Mouse (Mus musculus): Measurements from ENCODE around the gene Ubxn7.

Ubxn7 gene

DNA sequence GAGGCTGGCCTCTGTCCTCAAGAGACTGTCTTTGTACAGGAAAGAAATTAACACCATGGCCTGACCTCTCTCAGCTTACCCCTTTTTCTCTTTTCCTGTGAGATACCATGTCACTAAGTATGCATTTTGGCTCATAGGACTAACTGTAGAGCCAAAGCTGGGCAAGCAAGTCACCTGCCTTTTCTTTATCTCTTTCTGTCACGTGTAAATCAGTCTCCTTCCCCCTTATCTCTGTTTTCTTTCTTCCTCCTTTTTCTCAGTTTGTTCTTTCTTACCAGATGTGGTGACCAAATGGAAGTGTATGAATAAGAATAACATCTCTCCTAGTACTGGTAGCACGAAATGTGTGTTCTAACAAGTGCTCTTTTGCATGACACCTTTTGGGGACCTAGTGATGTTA lies 52.8 kb downstream of the Ubxn7 start:
- DNase-seq, result no peak

DNA sequence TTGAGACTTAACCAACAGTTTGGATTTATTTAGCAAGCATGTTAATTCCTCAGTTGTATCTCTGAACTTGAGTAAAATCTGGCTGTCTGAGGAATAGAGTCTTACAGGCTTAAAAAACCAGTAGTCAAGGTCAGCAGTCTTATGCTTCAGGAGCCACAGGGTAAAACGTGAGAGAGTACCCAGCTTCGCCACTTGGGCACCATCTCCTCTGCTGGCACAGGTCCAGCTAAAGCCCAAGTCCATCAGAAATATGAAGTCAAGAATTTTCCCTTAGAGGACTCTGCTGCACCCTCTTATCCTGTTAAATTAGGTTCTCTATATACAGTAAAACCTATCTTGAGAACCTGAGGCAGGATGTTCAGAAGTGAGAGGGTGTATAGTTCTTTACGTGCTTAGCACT lies 54.8 kb downstream of the Ubxn7 start:
- no peak for DNase-seq

DNA sequence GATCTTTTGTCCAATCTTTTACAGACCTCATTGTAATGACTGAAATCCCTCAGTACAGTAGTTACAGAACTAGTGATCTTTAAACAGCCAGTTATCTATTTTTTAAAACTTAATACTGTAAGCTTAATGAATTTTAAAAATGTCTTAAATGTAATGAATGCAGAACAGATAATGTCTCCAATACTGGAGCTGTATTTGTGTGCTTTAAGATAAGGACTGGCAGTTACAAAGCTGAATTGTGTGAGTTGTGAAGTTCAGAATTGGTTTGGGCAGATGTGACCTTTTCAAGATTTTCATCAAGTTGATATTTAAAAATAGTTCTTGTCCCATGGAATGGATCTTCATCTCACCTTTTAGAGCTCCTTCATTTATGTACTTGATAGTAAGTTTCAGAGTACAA lies 57.0 kb downstream of the Ubxn7 start:
- DNase-seq, result no peak

DNA sequence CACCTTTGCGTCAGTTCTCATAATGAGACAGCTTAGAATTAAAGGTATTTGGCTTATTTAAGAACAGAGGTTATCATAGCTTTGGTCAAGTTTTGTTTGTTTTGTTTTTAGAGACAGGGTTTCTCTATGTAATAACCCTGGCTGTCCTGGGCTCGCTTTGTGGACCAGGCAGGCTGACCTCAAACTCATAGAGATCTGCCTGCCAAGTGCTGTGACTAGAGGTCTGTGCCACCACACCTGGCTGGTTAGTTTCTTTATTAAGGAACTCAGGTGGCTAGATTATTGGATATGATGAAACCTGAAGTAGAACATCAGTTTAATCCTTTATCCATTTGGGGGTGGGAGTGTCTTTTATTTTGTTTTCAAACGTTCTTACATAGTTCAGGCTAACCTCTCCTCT lies 57.8 kb downstream of the Ubxn7 start:
- DNase-seq, result no peak

DNA sequence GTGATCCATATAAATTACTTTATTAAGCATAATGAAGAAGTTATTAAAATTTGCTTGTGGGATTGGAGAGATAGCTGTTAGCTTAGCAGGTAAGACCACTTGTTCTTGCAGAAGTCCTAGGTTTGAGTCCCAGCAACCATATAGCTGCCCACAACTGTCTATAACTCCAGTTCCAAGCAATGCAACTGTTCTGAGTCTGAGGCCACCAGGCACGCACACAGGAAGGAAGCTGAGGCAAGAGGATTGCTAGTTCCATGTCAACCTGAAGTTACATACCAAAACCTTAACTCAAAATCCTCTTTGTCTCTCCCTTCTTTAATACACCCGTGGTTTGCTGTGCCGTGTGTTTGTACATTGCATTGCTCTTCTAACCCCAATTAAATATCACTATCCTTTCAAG lies 58.8 kb downstream of the Ubxn7 start:
- no peak for DNase-seq

DNA sequence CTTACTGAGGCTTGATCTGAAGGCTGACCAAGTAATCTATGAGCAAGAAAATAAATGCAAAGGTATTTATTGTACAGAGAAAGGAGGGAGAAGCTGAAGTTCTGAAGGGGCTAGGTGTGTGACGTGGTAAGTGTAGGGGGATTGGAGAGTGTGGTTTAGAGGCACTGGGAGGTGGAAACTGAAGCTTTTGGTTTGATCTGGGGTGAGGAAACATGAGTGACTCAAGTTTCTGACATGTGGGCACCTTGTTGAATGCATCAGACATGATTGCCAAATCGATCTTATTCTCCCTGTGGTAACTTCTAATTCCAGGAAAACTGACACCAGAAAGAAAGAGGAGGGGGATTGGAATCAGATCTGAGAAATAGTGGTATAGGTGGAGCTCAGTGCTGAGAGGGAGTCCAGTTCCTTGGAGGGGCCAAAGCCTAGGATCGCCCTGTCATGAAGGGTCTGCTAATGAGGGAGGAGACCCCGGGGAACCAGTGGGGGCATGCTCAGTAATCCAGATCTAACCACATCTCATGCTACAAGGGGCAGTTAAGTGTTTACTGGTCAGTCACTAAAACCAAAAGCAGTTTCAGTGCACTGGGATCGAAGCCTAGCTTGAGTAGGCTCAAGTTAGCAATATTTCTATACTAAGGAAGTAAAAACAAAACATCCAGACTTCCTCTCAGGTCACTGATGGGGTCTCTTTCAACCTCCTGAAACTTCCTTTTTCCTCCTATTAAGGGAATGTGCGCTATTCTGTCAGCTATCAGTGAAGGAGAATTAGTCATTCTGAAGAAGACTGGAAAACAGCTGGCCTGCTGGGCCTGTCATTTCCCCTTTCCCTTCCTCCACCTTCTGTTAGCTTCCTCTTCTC lies 63.9 kb downstream of the Ubxn7 start:
- peak; percentile 12 for DNase-seq

DNA sequence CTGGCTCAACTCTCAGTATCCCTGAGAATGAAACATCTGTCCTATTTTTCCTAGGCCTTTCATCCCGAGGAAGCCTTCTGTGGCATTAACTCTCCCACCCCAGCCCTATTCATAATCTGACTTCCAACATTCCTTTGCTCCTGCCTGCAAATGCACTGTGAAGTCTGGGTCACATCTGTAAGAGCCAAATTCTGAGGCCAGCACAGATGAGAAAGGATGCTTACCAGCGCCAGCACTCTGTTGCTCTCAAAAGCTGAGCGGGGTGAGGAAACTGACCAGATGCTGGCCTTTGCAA lies 64.4 kb downstream of the Ubxn7 start:
- no peak for DNase-seq

DNA sequence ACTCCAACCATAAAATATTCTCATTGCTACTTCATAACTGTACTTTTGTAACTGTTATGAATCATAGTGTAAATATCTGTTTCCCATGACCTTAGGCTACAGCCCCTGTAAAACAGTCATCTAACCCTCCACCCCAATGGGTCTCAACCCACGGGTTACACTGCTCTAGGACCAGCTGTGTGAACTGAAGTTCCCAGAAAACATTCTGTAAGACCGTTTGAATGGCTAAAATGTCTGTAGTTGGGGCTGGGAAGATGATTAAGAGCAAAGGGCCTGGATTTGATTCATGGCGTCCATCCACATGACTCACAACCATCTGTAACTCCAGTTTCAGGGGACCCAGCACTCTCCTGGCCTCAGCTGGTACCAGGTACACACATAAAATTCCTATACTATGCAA lies 66.1 kb downstream of the Ubxn7 start:
- DNase-seq, result no peak

DNA sequence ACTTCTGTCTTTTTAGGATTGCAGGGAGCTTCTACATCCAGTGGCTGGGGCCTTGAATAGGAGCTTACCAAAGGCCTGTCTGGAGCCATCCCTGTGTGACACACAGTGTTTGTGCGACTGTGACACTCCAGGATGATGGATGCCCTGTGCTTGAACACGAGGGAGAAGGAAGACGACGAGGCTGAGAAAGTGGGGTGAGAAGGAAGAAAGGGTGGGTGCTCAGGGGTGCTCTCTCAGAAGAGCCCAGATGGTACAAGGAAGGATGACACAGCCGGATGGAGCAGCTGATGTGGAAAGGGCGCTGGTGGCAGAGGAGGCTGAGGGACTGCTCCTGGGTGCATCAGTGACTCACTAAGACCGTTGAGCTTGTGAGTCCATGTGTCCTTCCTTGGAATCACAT lies 68.2 kb downstream of the Ubxn7 start, which contains the start of gene Tm4sf19:
Gene Tm4sf19 (plus strand): TSS at position 240 of the 400 bp plus-strand sequence.
- no peak for DNase-seq

DNA sequence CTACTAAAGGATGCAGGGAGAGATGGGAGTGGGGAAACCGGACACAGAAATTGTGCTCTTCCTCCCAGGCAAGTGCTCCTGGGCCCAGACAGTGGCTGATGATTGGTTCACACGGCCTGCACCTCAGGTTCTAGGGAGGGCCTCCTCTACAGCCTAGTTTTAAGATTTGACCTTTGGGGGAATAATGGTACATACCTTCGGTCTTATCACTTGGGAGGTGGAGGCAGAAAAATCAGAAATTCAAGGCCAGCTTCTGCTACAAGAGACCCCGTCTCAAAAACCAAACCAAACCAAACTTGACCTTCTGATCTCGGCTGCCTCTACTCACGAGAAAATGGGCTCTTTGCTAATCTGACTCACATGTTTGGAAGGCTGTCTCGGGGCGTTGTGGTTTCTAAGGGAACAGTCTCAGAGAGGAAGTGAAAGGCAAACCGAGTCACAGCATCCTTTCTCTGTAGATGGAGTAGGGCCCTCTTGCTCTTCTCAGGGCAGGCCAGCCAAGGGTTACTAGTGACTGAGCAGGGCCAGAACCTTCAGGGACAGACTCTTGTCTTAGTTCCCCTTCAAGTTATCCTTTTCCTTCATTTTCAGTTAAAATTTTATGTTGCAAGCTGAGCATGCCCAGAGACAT lies 69.4 kb downstream of the Ubxn7 start:
- peak; percentile 55 for DNase-seq

DNA sequence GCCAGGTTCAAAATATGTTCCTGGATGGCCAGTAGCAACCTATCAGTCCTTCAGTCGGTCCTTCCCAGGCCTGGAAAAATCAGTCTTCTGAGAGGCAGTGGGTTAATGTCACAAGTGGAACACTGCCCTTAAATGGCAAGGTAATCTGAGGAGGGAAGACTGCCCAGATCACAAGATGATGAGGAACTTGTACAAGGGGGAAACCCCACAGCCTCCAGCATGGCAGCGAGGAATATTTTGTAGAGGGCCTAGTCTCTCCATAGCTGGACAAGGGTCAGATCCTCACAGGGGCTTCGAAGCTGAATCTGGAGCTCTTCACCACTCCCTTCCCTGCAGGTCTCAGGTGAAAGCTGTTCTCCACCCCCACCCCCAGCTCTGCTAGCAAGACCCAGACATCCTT lies 70.8 kb downstream of the Ubxn7 start:
- DNase-seq, result peak; percentile 17

DNA sequence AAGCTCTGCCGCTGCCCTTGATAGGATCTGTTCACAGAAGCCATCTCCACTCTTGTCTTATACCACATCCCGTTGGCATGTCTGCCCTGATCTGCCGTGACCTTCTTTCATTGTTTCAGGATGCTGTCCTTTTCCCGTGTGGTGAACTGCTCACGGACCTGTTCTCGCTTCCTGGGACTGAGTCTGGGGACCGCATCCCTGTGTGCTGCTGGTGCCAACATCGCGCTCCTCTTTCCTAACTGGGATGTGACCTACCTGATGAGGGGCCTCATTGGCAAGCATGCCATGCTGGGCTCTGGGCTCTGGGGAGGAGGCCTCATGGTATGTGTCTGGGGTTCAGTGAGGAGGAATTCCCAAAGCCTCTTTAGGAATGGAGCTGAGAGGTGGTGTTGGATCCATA lies 73.7 kb downstream of the Ubxn7 start:
- DNase-seq, result no peak

DNA sequence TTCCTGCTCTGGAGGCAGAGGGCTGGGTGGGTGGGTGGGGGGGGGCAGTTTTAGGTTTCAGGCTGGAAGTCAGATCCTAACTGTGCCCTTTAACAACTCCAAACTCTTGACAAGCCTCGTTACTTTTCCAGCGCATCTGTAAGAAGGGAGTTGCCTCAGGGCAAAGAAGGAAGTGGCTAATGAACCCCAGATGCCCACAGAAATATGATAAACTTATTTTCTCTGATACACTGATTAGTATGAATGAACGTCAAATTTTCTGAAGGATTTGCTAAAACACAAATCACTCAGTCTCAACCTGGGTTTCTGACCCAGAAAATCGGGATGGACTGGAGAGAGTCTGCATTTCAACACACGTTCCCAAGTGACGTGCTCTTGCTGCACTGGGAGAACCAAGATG lies 74.6 kb downstream of the Ubxn7 start:
- no peak for DNase-seq

DNA sequence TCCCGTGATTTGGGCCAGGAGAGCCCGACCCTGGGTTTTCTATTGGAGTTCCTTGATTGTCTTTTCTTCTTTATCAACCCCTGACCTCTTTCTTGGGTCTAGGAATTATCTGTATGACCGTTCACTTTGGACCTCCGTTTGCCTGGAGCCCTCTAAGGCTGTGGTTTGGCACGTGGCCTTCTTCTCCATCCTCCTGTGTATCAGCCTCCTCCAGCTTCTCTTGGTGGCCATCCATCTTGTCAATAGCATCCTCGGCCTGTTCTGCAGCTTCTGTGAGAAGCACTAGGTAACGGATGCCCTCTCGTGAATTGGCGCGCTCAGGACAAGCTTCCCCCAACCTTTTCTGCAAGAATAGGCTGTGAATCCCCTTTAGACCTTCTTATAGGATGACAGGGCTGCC lies 75.7 kb downstream of the Ubxn7 start:
- no peak for DNase-seq

DNA sequence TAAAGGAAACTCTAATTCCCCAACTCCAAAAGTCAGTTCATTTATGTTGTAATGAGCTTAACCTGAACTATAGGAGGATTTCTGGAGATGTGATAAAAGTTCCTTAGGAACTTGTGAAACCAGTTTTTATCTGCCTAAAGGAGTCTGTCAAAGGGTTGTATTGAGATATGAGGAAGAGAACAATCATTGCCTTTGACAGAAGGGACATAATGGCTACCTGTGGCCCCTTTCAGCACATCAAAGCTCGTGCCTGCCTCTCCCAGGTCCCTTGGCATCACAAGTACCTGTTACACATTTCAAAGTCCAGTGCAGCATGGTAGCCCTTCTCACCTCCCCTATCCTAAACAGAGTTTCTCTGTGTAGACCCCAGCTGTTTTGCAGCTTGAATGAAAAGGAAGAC lies 85.4 kb downstream of the Ubxn7 start:
- DNase-seq, result no peak

DNA sequence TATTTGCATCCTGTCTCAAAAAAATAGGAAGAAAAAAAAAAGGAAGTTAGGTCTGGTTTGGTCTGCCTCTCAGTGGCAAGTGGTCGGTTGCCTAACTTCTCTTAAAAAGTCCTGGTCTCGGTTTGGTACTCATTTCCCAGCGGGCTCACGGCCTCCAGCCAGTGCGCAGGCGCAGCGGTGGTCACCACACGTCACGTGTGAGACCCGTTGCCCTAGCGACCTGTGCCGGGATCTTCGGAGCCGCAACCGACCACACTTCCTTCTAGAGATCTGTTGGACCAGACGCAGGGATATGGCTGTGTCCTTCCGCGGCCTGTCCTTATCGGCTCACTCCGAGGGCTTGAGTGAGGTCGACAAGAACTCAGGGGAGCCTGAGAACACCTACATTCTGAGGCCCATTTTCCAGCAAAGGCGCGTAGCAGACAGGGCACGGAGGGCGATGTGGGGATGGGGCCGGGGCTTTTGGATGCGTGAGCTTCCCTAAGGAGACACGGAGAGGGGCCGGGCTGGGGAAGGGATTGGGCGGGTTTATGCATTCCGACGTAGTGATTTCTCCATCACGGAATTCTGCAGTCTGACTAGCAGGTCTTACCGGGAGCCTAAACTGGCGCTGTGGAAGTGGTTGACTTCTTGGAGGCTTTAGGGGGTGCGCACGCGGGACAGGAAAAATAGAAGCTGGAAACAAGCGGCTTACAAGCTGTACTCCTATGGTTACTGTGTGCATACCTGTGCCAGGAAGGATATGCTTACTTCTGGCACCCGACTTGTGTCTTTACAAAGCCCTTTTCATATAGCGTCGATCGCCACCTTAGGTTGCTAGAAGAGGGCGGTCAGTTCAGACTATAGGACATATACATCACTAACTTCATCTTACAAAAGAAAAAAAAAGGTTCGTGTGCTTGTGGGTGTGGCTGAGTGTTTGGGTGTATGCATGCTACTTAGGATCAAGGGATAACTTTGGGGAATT lies 87.7 kb downstream of the Ubxn7 start, which contains the start of gene Tctex1d2:
Gene Tctex1d2 (plus strand): TSS at position 186 of the 967 bp plus-strand sequence.
- DNase-seq, result peak; percentile 97

DNA sequence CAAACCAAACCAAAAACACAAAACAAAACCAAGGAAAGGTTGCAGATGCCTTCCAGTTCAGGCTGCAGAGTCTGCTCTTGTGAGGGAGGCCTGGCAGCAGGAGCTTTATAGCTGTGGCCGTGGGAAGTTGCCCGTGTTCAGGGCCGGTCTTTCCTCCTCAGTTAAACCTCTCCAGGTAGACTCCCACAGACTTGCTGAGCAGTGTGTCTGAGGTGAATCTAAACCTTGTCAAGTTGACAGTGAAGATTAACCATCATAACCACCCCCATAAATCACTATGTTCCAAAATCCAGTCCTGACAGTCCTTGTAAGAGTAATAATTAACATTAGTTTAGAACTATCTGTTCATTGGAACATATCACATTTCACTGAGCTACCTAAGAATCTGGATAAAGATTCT lies 95.4 kb downstream of the Ubxn7 start:
- no peak for DNase-seq

DNA sequence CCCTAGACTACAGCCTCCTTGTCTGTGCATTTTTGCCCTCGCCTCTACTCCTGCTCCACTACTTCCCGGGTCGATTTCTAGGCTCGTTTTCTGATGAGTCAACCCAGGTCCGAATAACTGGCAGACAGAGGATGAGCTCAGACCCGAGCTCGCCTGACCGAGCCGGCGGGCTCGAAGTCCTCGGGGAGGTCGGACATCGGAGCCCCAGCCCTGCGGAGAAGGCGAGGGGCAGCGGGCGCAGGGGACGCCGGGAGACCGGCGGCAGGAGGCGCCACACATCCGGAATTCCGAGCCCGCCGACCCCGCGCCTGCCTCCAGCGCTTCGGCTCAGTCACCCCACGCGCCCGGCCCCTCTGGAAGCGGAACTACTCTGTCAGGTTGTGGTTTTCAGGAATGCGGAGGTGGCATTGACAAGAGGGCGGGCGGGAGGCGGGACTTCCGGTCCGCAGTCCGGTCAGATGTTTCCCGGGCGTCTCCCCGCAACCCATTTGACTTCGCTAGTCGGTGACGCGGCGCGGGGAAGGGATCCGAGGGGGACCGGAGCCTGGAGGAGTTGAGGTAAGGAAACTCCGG lies 98.5 kb downstream of the Ubxn7 start, which contains the start of gene Pcyt1a:
Gene Pcyt1a (plus strand): TSS at position 448 of the 573 bp plus-strand sequence.
- peak; percentile 94 for DNase-seq

DNA sequence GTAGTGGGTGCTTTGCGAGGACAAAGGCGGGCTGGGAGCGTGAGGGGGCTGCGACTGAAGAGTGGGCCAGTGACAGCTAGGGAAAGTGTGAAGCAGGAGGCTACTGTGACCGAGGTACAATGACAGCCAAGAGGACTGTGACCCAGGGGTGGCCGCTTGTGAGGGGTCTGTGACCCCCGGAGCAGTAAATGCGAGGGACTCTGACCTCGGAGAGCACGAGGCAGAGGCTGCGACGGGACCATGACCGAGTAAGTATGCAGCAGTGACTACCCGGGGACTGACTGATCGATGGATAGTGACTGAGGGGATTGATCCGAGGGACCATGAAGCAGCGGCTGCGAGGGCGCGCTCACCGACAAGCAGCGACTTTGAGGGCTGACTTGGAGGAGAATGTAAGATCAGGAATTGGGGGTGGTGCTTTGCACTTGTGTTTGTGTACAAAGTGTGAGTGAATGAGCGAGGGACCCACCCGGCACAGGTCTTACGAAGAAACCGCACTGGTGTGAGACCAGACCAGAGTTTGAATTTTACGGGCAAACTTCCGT lies 99.1 kb downstream of the Ubxn7 start:
- peak; percentile 51 for DNase-seq

DNA sequence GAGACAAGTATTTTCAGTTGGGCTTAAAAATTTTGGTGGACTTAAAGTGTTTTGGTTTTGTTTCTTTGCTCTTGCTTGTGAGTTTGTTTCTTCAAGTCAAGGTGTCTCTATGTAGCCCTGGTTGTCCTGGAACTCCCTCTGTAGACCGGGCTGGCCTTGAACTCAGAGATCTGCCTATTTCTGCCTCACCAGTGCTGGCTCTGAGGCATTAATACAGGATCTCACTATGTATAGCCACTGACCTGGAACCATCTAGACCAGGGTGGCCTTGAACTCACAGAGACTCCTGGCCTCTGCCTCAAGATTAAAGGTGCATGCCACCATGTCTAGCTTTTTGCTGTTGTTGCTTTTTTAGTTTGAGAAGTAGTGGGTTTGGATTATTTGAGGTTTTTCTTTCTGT lies 99.9 kb downstream of the Ubxn7 start:
- no peak for DNase-seq

DNA sequence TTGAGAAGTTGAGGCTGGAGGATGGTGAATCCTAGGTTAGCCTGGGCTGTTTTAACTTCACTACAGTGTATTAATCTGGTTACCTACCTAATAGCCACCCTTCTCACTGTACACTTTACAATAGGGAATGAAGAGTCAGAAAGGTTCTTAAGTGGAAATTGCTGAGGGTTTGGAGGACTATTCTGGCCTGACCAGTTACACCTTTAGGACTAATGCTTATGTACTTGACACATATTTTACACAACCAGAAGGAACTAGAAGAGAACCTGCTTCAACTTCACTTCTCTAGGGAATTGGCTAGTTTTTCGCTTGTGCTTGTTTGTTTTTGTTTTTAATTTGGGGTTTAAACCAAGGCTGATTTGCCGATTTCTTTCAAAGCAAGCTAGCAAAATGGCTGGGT lies 101.1 kb downstream of the Ubxn7 start:
- DNase-seq, result peak; percentile 39

DNA sequence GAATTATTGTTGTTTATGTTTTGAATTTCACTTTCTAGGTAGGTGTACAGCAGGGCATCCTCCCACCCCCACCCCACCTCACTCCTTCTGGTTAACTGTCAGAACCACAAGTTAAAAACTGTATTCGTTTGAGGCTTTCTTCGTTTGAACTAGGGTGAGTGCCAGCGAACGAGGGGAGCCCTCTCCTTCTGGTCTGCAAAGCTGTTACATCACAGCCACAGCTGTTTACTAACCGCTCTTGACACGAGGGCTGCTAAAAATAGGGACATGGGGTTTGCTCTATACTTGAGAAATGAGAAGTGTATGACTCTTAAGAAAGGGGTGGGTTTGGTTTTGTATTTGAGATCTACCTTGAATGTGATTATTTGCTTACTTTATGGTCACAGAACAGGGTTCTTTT lies 102.0 kb downstream of the Ubxn7 start:
- peak; percentile 93 for DNase-seq

DNA sequence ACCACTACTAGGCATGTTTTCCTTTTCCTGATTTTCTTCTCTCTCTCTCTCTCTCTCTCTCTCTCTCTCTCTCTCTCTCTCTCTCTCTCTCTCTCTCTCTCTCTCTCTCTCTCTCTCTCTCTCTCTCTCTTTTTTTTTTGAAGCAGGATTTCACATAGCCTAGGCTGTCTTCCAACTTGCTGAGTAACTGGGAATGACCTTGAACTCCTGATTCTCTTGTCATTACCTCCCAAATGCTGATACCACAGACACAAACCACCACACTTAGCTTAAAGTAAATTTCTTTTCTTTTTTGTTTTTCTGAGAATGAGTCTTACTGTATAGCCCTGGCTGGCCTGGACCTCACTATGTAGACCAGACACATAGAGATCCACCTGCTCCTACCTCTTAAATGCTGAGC lies 102.6 kb downstream of the Ubxn7 start:
- no peak for DNase-seq

Data from lung, postnatal 36 days (tissue).